Mouse (Mus musculus) liver, adult (tissue): ENCODE measurements around the gene 2010111I01Rik.

Source experiments
- GATA4 ChIP-seq: IDR thresholded peaks from 2 replicates; pipeline ENCODE4 v1.6.1; 2014; ENCODE audit warnings: mild to moderate bottlenecking, low read length; ENCODE audit not compliant: insufficient replicate concordance

The 2010111I01Rik gene

DNA sequence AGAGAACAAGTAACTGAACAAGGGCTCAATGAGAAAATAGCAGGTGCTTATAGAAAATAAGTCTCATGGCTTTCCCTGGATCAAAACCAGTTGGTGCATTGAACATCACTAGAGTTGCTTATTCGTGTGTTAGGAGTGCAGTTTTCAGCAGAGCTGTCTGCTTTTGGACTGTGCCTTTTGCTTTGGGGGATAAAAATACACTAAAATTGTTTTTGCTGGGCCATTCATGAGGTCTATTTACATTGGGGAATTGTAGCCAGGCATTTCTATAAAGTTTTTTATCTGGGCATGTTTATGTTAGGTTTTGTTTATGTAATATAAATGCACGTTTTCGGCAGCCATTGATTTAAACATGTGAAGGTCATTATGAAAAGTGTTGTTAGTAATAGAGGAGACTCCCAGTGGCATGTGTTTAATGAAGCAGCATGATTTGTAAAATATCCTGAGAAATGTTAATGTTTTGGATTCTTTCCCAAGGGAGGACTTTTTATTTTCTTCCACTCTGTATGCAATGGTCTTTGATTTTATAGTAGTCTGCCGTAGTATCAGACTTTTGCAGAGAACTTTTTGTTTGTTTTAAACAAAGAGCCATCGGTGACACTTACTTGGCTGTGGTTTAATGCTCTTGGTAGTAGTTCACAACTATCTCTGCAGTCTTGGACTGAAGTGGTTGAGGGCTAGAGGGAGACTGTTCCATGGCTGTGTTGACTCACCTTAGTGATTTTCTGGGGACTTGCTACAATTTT is 146.8 kb downstream of the 2010111I01Rik start:
- TF ChIP-seq GATA4, result no peak

- peak; percentile 39; the same call in 1 of the 2 replicates for TF ChIP-seq GATA4
These were observed 147.4 kb downstream of the 2010111I01Rik start for GRCm38 (mm10) chr13:63112043-63112597.

GRCm38 (mm10) chr13:63112598-63113372 is 148.1 kb downstream of the 2010111I01Rik start:
- TF ChIP-seq GATA4, result no peak

DNA sequence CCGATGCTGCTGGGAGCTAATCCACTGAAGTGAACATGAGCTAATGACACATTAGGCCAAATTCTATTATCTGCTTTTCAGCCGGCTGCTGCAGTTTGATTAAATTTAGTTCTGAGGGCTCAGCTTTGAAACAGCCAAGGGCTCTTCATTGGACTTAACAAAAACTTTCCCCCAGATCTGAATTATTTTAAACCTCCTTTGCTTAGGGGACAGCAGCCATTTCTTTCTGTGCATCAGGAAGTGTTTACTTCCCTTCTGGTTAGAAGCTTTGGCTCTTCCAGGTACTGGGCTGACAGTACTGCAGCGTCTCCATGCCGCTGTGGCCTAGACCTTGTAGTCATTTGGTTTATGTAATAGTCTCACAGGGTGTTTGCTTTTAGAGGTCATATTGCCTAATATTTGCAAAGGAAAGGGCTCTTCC is 149.2 kb downstream of the 2010111I01Rik start:
- no peak for TF ChIP-seq GATA4

DNA sequence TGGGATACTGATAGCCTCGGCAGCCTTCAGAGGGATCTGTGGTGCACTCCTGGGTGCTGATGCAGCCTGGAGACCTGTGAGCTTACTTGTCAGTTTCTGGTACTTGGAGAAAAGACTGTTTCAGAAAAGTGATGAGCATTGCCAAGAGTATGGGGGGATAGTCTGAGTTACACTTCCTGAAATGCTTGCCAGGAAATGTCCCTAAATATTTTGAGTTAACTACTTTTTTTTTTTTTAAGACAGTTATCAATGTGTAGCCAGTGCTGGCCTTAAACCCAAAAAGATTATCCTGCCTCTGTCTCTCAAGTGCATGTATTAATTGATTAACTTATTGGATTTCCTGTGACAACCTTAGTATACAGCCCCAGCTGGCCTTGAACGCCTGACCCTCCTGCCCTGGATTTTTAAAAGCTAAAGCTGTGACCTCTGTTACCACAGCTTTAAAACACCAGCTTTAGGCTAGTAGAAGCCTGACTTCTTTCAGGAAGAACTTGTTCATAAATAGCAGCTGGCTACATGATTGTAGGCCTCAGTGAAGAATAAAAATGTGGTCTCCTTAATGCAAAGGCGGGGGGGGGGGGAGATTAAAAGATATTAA is 150.6 kb downstream of the 2010111I01Rik start:
- TF ChIP-seq GATA4, result no peak

DNA sequence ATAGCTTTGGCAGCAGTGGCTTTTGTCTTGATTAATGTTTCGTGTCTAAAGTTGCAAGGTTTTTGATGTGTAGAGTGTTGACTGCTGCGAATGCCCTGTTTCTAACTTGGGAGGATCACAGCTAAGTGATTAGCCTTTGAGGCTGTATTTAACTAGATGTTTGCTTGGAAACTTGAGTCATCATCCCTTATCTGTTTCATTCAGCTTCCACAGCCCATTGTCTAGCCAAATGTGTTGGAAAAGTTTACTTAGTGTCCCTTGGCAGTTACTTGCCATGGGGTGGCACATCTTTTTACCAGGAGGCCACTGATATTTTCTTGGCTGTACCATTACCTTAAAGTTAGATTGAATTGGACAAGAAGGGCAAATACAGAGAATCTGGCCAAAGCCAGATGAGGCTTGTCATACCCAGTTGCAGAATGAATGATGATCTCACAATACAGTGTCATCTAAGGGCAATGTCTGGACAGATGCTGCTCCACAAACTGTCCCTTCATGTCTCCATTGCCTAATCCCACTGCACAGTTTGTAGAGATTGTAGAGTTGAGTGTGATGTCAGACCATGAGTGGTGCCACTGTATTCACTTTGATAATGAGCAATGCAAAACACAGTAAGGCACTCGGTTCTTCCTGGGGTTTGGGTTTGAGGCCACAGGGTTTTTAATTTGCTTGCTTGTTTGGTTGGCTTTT is 152.9 kb downstream of the 2010111I01Rik start:
- TF ChIP-seq GATA4, result no peak

DNA sequence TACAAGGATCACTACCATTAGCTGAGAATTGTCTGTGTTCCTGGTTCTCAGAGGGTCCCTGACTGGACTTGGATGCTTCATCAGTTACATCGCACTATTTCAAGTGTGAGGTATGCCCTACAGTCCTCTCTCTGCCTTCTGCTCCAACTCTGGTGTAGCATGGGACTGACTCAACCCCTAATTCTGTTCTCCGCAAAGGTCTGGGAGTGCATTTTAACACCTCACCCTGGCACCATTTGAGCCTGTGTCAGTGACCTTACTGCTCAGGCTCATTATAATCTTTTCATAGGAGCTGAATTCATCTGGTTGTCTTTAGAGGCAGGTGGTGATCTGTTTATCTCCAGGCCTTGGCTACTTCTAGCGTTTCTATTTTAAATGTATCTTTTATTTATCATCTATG is 154.0 kb downstream of the 2010111I01Rik start:
- no peak for TF ChIP-seq GATA4

GRCm38 (mm10) chr13:63120296-63120695 is 155.6 kb downstream of the 2010111I01Rik start:
- TF ChIP-seq GATA4, result no peak

- no peak for TF ChIP-seq GATA4
These were observed 157.1 kb downstream of the 2010111I01Rik start for GRCm38 (mm10) chr13:63121747-63122146.

DNA sequence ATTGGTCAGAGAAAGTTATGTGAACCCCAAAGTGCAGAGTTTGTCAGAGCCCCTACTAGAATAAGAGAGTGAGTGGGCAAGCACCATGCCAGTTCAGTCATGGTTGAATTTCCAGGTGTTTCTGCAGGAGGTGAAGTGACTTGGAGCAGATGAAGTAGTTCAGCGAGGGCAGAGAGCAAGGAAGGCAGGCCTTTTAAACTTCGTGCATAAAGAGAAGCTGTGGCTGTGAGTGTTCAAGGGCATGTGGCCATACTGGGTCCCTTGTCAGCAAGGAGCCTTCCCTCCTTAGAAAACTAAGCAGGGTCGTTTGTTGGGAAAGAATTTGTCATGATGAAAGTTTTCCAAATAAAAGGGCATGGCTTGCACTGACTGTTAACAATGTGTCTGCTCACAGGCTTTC is 161.5 kb downstream of the 2010111I01Rik start:
- TF ChIP-seq GATA4, result no peak

- no peak for TF ChIP-seq GATA4
These were observed 162.8 kb downstream of the 2010111I01Rik start for GRCm38 (mm10) chr13:63127516-63127915.

DNA sequence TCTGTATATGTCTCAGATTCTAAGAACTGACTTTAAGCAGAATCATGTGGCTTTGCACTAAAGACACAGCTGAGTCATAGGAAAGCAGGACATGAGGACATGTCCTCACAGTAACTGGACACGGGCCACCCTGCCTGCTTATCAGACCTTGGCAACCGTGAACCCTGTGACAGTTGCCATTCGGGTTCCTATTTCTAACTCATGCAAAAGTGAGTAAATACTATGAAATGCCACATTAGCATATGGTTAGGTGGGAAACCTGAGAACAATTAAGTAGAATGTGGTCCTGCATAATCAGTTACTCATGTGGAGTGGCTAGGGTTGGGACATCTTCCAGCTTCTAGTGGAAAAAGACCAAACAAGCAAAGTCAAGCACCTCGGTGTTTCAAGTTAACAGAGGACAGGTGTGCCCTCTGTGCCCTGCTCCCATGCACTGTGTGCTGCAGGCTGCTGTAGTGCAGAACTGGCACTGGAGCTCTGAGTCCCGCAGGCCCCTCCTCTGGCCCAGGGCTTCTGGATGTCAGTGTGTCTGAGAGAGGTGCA is 170.3 kb downstream of the 2010111I01Rik start:
- peak; percentile 77; the same call in 1 of the 2 replicates for TF ChIP-seq GATA4

DNA sequence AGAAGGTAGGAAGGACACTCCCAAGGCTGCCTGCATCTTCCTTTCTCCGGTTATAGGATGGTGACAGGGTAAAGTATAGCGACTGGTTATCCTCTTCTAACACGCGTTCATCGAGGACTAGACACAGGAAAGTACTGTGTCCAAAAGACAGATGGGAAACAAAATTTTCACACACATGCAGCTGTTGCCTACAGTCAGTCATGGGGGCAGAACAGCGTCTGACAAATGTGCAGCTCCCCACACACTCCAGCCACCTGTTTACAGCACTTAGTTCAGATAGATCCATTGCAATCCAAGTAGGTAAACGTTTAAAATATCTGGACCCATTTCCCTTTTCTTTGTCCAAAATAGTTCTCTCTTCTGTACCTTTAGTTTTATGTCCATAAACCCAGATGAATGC is 171.3 kb downstream of the 2010111I01Rik start:
- no peak for TF ChIP-seq GATA4

DNA sequence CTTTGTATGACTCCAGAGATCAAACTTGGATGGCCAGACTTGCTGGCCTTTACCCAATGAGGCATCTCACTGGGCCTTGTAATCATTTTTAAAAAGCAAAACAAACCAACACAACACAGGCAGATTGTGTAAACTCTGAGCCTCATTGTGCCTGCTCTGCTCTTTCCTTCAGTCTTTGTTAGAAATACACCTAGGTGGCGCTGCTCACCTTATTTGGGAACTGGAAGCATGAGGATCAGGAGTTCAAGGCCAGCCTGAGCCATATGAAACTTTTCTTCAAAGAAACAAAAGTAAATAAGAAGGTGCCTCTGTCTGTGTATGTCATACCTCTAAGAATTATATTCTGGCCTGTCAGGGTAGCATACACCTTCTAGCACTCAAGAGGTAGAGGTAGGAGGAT is 172.1 kb downstream of the 2010111I01Rik start:
- TF ChIP-seq GATA4, result no peak
